Mouse (Mus musculus) G1E (cell line): ENCODE results near the gene Pak4.

Source experiments
- CTCF ChIP-seq: IDR thresholded peaks from 2 replicates; pipeline ENCODE4 v1.5.1; 2012; ENCODE audit warnings: low read depth, low read length, inconsistent platforms, mixed read lengths
- GATA1 ChIP-seq: IDR thresholded peaks from 2 replicates; pipeline ENCODE4 v1.6.1; 2012; ENCODE audit warnings: borderline replicate concordance, low read length, inconsistent platforms, mixed read lengths
- TAL1 ChIP-seq: conservative IDR thresholded peaks from 2 replicates; pipeline ENCODE4 v1.6.1; 2012; ENCODE audit warnings: low read depth, low read length, inconsistent platforms, mixed read lengths

DNA sequence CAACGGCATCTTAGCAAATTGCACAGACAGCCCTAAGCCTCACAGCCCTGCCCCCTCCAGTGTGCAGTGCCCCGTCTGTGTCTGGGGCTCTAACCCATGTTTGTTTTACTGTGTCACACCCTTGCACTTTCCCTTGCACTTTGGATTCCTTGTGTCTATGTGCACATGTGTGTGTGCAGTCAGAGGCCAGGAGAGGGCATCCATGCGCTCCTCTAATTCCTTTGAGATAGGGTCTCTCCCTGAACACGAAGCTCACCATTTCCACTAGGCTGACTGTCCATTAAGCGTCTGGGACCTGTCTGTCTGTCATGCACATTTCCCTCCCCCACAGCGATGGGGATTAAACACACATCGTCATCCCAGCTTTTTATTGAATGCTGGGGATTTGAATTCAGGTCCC, 49.0 kb upstream of the Pak4 start:
- TF ChIP-seq CTCF, result no peak
- TF ChIP-seq TAL1, result no peak
- TF ChIP-seq GATA1, result no peak
